Mouse (Mus musculus) midbrain, postnatal 0 days (tissue): ENCODE data around the gene Adam15. TPM values are rescaled to one million over a fixed set of nuclear protein-coding genes. Genes with fewer than 3 reads are reported as not detected.

Experiments
- ATAC-seq: fragments of 200-750 bp; cut with Nextera tagmentation; 2 replicates; pipeline ENCODE4 v1.8.0; 2017; ENCODE audit warnings: moderate number of reproducible peaks, mild to moderate bottlenecking, moderate TSS enrichment, moderate library complexity; ENCODE audit not compliant: low FRiP score
- DNase-seq: peaks from one replicate; pipeline ENCODE4 v3.0.0-alpha.2; 2015; ENCODE audit warnings: low spot score
- H3K27ac ChIP-seq: fragments of 300-500 bp; sonication (generic); 2 replicates; pipeline ENCODE4 v1.5.1; 2014; ENCODE audit warnings: low read depth, mild to moderate bottlenecking, low read length, mixed read lengths
- H3K27me3 ChIP-seq: fragments of 300-500 bp; sonication (generic); 2 replicates; pipeline ENCODE4 v1.6.1; 2014; ENCODE audit warnings: low read length, control low read depth, mixed read lengths; ENCODE audit not compliant: insufficient read depth
- H3K36me3 ChIP-seq: fragments of 300-500 bp; sonication (generic); 2 replicates; pipeline ENCODE4 v1.6.1; 2014; ENCODE audit warnings: low read length, control low read depth, mixed read lengths; ENCODE audit not compliant: insufficient read depth
- H3K4me1 ChIP-seq: fragments of 300-500 bp; sonication (generic); 2 replicates; pipeline ENCODE4 v1.6.1; 2014; ENCODE audit warnings: mild to moderate bottlenecking, control low read depth, antibody characterized with exemption, low read length, mixed read lengths; ENCODE audit not compliant: insufficient read depth
- H3K4me2 ChIP-seq: fragments of 300-500 bp; sonication (generic); 2 replicates; pipeline ENCODE4 v1.6.1; 2014; ENCODE audit warnings: low read depth, mild to moderate bottlenecking, low read length, mixed read lengths; ENCODE audit not compliant: poor library complexity, severe bottlenecking
- H3K4me3 ChIP-seq: fragments of 300-500 bp; sonication (generic); 2 replicates; pipeline ENCODE4 v1.5.1; 2014; ENCODE audit warnings: low read depth, mild to moderate bottlenecking, low read length, moderate library complexity
- H3K9ac ChIP-seq: fragments of 300-500 bp; sonication (generic); replicated peaks from 2 replicates; pipeline ENCODE4 v1.6.1; 2014; ENCODE audit warnings: mild to moderate bottlenecking, low read length, moderate library complexity, mixed read lengths; ENCODE audit not compliant: poor library complexity, severe bottlenecking
- H3K9me3 ChIP-seq: fragments of 300-500 bp; sonication (generic); 2 replicates; pipeline ENCODE4 v1.6.1; 2016; ENCODE audit warnings: low read length, control low read depth
- CTCF ChIP-seq: IDR thresholded peaks from 2 replicates; pipeline ENCODE4 v1.5.1; 2016; ENCODE audit warnings: antibody characterized with exemption, mild to moderate bottlenecking
- WGBS: fragments of 180-500 bp; shearing (Covaris S2); extraction: QIAGEN DNeasy Blood & Tissue Kit; methylation state at CpG from one replicate; pipeline ENCODE4 v1.1.7; 2014; 5-methylcytosine and 5-hydroxymethylcytosine counted together
- polyA plus RNA-seq: library from polyadenylated mRNA; unstranded; fragments of >200 nt; fragmentation: Nextera tagmentation; extraction: Ambion mirVana; gene quantifications from 2 replicates; pipeline ENCODE4 v1.2.1, GENCODE M21; 2015
- total RNA-seq: library from RNA; depleted of rRNA; stranded (reverse); fragments of >200 nt; gene quantifications from 2 replicates; pipeline ENCODE4 v1.2.3, GENCODE M21; 2014

The Adam15 gene
- total and polyA plus RNA-seq, 2 experiments from 2014 or later, result 73.6 to 88.8 TPM

DNA sequence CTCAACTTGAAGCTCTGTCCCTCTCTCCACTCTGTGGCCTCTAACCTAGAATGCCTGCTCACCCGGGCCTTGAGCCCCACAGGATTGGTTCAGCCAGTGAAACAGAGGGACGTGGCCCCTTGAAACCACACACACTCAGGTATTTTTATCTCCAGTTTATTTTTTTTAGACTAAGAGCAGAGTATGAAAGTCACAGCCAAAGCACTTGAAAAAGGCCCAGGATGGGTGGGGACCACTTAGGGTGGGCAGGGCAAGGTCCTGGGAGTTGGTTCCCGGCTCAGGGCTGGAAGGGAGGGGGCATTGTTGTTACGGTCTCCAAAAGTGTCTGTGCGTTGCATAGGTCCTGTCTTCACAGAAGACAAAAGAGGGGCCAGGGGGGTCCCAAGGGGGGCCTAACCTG lies 35.5 kb downstream of the Adam15 start:
- H3K9me3 ChIP-seq, result no peaks in the 10 kb centered on the region
- H3K36me3 ChIP-seq, result peaks cover 16% of the 10 kb centered on the region
- no peak for DNase-seq

DNA sequence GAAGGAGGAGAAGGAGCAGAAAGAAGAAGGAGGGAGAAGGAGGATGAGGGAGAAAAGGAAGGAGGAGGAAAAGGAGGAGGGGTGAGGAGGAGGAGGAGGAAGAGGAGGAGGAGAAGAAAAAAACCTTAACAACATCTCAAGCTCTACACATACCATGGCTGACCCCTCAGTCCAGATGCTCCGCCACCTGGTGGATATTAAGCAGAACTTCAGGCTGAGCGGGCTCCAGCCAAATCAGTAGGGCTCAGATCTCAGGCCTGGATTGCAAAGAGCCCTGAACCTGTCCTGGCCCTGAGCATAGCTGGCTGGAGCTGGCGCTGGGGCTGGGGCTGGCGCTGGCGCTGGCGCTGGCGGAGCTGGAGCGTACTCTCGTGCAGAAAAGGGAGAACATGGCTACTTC lies 41.7 kb downstream of the Adam15 start:
- Histone ChIP-seq H3K9me3 (no peaks in the 10 kb centered on the region), H3K4me1 (no peaks in the 10 kb centered on the region), H3K4me3 (no peak overlapping the region), H3K27me3 (no peaks in the 10 kb centered on the region), H3K4me2 (no peak overlapping the region), H3K27ac (no peak overlapping the region), H3K36me3 (peaks cover 2% of the 10 kb centered on the region; the same call in 1 of the 2 replicates), H3K9ac (no peak overlapping the region)
- TF ChIP-seq CTCF, result peak; percentile 92
- 3% methylated on average over 9 of the region's 9 CpGs for WGBS
- DNase-seq (peak; percentile 83), ATAC-seq (peak; percentile 69)

More for the DNA sequence above, 35.5 kb downstream of the Adam15 start:
- no peak for ATAC-seq
- TF ChIP-seq CTCF, result no peak
- Histone ChIP-seq H3K4me1 (no peaks in the 10 kb centered on the region), H3K27me3 (no peaks in the 10 kb centered on the region), H3K9ac (no peak overlapping the region), H3K4me3 (no peak overlapping the region), H3K4me2 (no peak overlapping the region), H3K27ac (no peak overlapping the region)
- WGBS, result 73% methylated on average over 5 of the region's 5 CpGs

DNA sequence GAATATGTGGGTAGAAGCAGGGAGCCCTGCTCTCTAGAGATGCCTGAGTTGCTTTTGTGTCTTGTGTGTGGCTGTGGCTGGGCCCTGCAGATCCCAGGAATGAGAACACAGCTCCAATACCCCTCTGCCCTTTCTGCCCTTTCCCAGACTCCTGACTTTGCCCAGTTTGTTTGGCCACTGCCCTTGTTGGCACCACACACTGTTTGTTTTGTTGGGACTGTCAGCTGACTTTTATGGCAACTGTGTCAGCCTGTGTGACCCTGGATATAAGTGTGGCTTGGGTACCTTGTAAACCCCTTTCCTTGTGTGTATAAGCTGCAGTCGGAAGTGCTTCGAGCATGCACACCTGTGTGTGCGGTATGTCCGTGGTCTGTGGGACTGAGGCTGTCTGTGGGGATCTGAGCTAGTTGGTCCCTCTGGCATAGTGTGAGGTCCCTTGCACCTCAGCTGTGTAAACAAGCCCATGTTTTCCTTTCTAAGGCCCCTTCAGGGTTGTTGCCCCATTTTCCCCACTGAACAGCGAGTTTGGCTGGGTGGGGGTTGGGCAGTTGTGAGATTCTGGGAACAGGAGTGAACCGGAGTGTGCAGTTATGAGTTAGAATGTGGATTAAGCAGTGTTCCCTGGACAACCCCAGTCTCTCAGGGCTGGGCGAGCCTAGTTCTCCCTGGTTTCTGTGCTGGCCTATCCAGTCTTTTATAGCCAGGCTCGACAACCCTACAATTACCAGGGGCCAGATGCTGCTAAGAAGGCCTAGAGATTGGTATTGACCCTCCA lies 44.1 kb downstream of the Adam15 start:
- H3K36me3 ChIP-seq, result no peaks in the 10 kb centered on the region
- 81% methylated on average over 8 of the region's 8 CpGs for WGBS
- H3K9ac ChIP-seq, result no peak overlapping the region
- no peak overlapping the region for H3K27ac ChIP-seq
- no peak for TF ChIP-seq CTCF
- H3K27me3 ChIP-seq, result no peaks in the 10 kb centered on the region
- ATAC-seq (no peak), DNase-seq (no peak)
- no peaks in the 10 kb centered on the region for H3K4me1 ChIP-seq
- H3K4me2 ChIP-seq, result no peak overlapping the region
- no peak overlapping the region for H3K4me3 ChIP-seq
- H3K9me3 ChIP-seq, result no peaks in the 10 kb centered on the region

DNA sequence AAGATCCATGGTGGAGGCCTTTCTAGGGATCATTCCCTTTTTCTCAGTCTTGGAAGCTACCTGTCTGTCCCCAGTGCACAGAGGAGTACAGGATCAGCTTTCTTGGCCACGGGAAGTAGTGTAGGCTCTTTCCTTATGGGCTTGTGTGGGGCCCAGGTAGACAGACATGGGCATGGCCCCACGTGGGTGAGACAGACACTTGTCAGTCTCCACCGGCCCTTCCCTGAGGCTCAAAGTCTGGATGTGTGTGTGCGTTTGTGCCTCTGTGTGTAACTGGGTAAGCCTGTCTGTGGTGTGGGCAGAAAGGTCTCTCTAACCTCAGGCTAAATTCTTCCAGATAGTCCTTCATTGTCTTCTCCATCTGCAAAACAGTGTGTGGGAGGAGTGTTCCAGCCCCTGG lies 44.7 kb downstream of the Adam15 start:
- Histone ChIP-seq H3K9me3 (no peaks in the 10 kb centered on the region), H3K27me3 (no peaks in the 10 kb centered on the region), H3K4me3 (no peak overlapping the region), H3K9ac (no peak overlapping the region), H3K4me2 (no peak overlapping the region), H3K4me1 (no peaks in the 10 kb centered on the region), H3K36me3 (no peaks in the 10 kb centered on the region), H3K27ac (no peak overlapping the region)
- DNase-seq, result no peak
- no peak for TF ChIP-seq CTCF
- no peak for ATAC-seq
- WGBS, result 73% methylated on average over 4 of the region's 4 CpGs

DNA sequence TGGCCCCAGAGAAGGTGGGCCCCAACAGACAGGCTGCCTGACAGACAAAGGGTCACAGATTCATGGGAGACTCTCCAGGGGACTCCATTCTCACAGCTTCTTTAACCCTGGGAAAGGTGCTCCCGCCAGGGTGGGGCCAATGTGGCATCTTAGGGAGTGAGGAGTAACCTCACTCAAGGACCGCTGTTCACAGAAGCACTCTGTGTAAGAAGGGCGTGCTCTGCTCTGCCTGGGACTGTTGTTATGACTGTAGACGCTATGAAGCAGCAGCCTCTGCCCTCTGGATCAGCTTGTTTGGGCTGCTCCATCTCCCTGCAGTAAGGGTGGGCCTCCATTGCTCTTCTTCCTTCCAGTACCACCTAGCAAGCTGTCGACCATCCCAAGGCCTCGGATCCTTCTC lies 45.4 kb downstream of the Adam15 start:
- no peak overlapping the region for H3K27ac ChIP-seq
- H3K27me3 ChIP-seq, result no peaks in the 10 kb centered on the region
- H3K4me2 ChIP-seq, result no peak overlapping the region
- H3K9ac ChIP-seq, result no peak overlapping the region
- no peak overlapping the region for H3K4me3 ChIP-seq
- no peak for DNase-seq
- TF ChIP-seq CTCF, result no peak
- H3K9me3 ChIP-seq, result no peaks in the 10 kb centered on the region
- WGBS, result 59% methylated on average over 6 of the region's 6 CpGs
- H3K4me1 ChIP-seq, result no peaks in the 10 kb centered on the region
- no peak for ATAC-seq
- H3K36me3 ChIP-seq, result no peaks in the 10 kb centered on the region

DNA sequence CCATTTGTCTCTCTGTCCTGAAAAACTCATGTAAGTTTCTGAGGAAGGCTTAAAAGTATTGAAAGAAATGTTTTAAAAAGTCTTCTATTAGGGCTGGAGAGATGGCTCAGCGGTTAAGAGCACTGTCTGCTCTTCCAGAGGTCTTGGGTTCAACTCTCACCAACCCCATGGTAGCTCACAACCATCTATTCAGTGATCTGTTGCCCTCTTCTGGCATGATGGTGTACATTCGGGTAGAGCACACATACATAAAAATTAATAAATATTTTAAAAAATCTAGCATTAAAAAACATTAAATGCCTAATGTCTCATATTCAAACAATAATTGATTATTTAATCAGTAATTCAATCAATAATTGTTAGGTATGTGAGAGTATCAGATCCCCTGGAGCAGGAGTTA lies 49.3 kb downstream of the Adam15 start:
- Histone ChIP-seq H3K4me1 (no peaks in the 10 kb centered on the region), H3K27me3 (no peaks in the 10 kb centered on the region), H3K9me3 (no peaks in the 10 kb centered on the region), H3K27ac (no peak overlapping the region), H3K36me3 (no peaks in the 10 kb centered on the region), H3K4me3 (no peak overlapping the region), H3K9ac (no peak overlapping the region), H3K4me2 (no peak overlapping the region)
- 72% methylated on average over 2 of the region's 2 CpGs for WGBS
- peak; percentile 33 for TF ChIP-seq CTCF
- DNase-seq, result no peak
- no peak for ATAC-seq
